Mouse (Mus musculus): Measurements from ENCODE around the gene Umps.

DNA sequence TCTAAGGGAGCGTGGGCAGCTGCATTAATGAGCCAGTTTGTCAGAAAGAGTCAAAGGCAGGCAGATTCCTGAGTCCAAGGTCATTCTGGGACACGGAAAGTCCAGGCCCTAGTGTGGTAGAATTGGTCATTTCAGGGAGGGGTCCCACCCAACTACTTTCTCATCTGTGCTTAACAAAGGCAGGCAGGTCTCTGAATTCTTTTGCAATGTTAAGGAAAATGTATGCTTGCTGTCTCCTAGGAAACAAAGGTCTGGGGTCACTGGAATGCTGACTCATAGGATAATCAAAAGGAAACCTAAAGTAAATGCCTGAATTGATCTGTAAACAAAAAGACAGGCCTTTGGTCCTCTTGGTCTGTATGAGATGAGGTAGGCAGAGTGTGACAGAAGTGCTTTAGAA lies 13.0 kb upstream of the Umps start:
- TF ChIP-seq POLR2A (IDR thresholded peaks at IDR 0.05; ENCODE audit: low read depth, low read length) (no peak), CTCF (conservative IDR thresholded peaks at IDR 0.05; ENCODE audit: insufficient read depth, insufficient read length, low read depth, low read length) (no peak)
